Mouse (Mus musculus): ENCODE data around the gene Zmiz1.

The Zmiz1 gene

GRCm38 (mm10) chr14:25514943-25515512, 56.0 kb downstream of the Zmiz1 start:
- DNase-seq (ENCODE audit: low read depth), result no peak

- DNase-seq (ENCODE audit: low read depth), result no peak
Measured at GRCm38 (mm10) chr14:25515924-25516323, 56.9 kb downstream of the Zmiz1 start.

GRCm38 (mm10) chr14:25516640-25517591, 57.9 kb downstream of the Zmiz1 start:
- DNase-seq (ENCODE audit: low read depth), result peak; percentile 79

- no peak for DNase-seq (ENCODE audit: low read depth)
Measured at GRCm38 (mm10) chr14:25518645-25519044, 59.7 kb downstream of the Zmiz1 start.

GRCm38 (mm10) chr14:25519656-25520055, 60.7 kb downstream of the Zmiz1 start:
- DNase-seq (ENCODE audit: low read depth), result no peak

GRCm38 (mm10) chr14:25520589-25520988, 61.6 kb downstream of the Zmiz1 start:
- DNase-seq (ENCODE audit: low read depth), result no peak

GRCm38 (mm10) chr14:25520991-25521390, 62.0 kb downstream of the Zmiz1 start:
- DNase-seq (ENCODE audit: low read depth), result no peak

GRCm38 (mm10) chr14:25521500-25521899, 62.5 kb downstream of the Zmiz1 start:
- no peak for DNase-seq (ENCODE audit: low read depth)

- peak; percentile 54 for DNase-seq (ENCODE audit: low read depth)
Measured at GRCm38 (mm10) chr14:25522415-25522814, 63.4 kb downstream of the Zmiz1 start.

GRCm38 (mm10) chr14:25523230-25524110, 64.5 kb downstream of the Zmiz1 start:
- DNase-seq (ENCODE audit: low read depth), result no peak

- DNase-seq (ENCODE audit: low read depth), result no peak
Measured at GRCm38 (mm10) chr14:25524111-25524495, 65.1 kb downstream of the Zmiz1 start.

GRCm38 (mm10) chr14:25524884-25525283, 65.9 kb downstream of the Zmiz1 start:
- DNase-seq (ENCODE audit: low read depth), result no peak

- no peak for DNase-seq (ENCODE audit: low read depth)
Measured at GRCm38 (mm10) chr14:25525729-25526128, 66.7 kb downstream of the Zmiz1 start.

- DNase-seq (ENCODE audit: low read depth), result no peak
Measured at GRCm38 (mm10) chr14:25526872-25527271, 67.9 kb downstream of the Zmiz1 start.

- DNase-seq (ENCODE audit: low read depth), result peak; percentile 66
Measured at GRCm38 (mm10) chr14:25527321-25527720, 68.3 kb downstream of the Zmiz1 start.

GRCm38 (mm10) chr14:25530342-25530741, 71.4 kb downstream of the Zmiz1 start:
- DNase-seq (ENCODE audit: low read depth), result no peak

GRCm38 (mm10) chr14:25530815-25531214, 71.8 kb downstream of the Zmiz1 start:
- no peak for DNase-seq (ENCODE audit: low read depth)

GRCm38 (mm10) chr14:25533010-25533409, 74.0 kb downstream of the Zmiz1 start:
- DNase-seq (ENCODE audit: low read depth), result no peak

- DNase-seq (ENCODE audit: low read depth), result no peak
Measured at GRCm38 (mm10) chr14:25533631-25534395, 74.8 kb downstream of the Zmiz1 start.

- DNase-seq (ENCODE audit: low read depth), result no peak
Measured at GRCm38 (mm10) chr14:25534396-25534769, 75.4 kb downstream of the Zmiz1 start.

GRCm38 (mm10) chr14:25534918-25535582, 76.1 kb downstream of the Zmiz1 start:
- DNase-seq (ENCODE audit: low read depth), result no peak
